Mouse (Mus musculus): ENCODE results near the gene Hemk1.

The Hemk1 gene

GRCm38 (mm10) chr9:107338172-107338883 lies at the start of gene Hemk1:
Gene Hemk1, minus strand, starts transcription at chr9:107338350.
- DNase-seq (ENCODE audit: low spot score in 2 of 2) = peak; percentile 68 to 77

- DNase-seq (ENCODE audit: low spot score in 2 of 2) = no peak
Observed at GRCm38 (mm10) chr9:107387708-107388107, 49.6 kb upstream of the Hemk1 start.

GRCm38 (mm10) chr9:107386722-107387121 lies 48.6 kb upstream of the Hemk1 start:
- DNase-seq (ENCODE audit: low spot score in 2 of 2) = peak in 1 of 2 experiments; percentile 50

- no peak for DNase-seq (ENCODE audit: low spot score in 2 of 2)
Observed at GRCm38 (mm10) chr9:107384396-107384795, 46.2 kb upstream of the Hemk1 start.

- DNase-seq (ENCODE audit: low spot score in 2 of 2) = no peak
Observed at GRCm38 (mm10) chr9:107381723-107382122, 43.6 kb upstream of the Hemk1 start.

GRCm38 (mm10) chr9:107377961-107378512 lies 39.9 kb upstream of the Hemk1 start:
- DNase-seq (ENCODE audit: low spot score in 2 of 2) = no peak

- DNase-seq (ENCODE audit: low spot score in 2 of 2) = no peak
Observed at GRCm38 (mm10) chr9:107375451-107375850, 37.3 kb upstream of the Hemk1 start.

GRCm38 (mm10) chr9:107374623-107375022 lies 36.5 kb upstream of the Hemk1 start:
- peak in 1 of 2 experiments; percentile 21 for DNase-seq (ENCODE audit: low spot score in 2 of 2)

- DNase-seq (ENCODE audit: low spot score in 2 of 2) = no peak
Observed at GRCm38 (mm10) chr9:107372441-107372840, 34.3 kb upstream of the Hemk1 start.

GRCm38 (mm10) chr9:107370106-107370463 lies 31.9 kb upstream of the Hemk1 start:
- DNase-seq (ENCODE audit: low spot score in 2 of 2) = no peak

- no peak for DNase-seq (ENCODE audit: low spot score in 2 of 2)
Observed at GRCm38 (mm10) chr9:107369270-107370105, 31.3 kb upstream of the Hemk1 start.

GRCm38 (mm10) chr9:107368302-107368701 lies 30.2 kb upstream of the Hemk1 start:
- no peak for DNase-seq (ENCODE audit: low spot score in 2 of 2)

GRCm38 (mm10) chr9:107366644-107367043 lies 28.5 kb upstream of the Hemk1 start:
- peak; percentile 8 to 60 for DNase-seq (ENCODE audit: low spot score in 2 of 2)

GRCm38 (mm10) chr9:107360989-107361388 lies 22.8 kb upstream of the Hemk1 start:
- DNase-seq (ENCODE audit: low spot score in 2 of 2) = no peak

- peak; percentile 33 to 69 for DNase-seq (ENCODE audit: low spot score in 2 of 2)
Observed at GRCm38 (mm10) chr9:107357651-107358050, 19.5 kb upstream of the Hemk1 start.

GRCm38 (mm10) chr9:107355870-107356765 lies 18.0 kb upstream of the Hemk1 start:
- peak in 1 of 2 experiments; percentile 50 for DNase-seq (ENCODE audit: low spot score in 2 of 2)

GRCm38 (mm10) chr9:107354826-107355225 lies 16.7 kb upstream of the Hemk1 start:
- DNase-seq (ENCODE audit: low spot score in 2 of 2) = no peak

- DNase-seq (ENCODE audit: low spot score in 2 of 2) = no peak
Observed at GRCm38 (mm10) chr9:107349321-107349720, 11.2 kb upstream of the Hemk1 start.

GRCm38 (mm10) chr9:107347586-107348183 lies 9.5 kb upstream of the Hemk1 start:
- no peak for DNase-seq (ENCODE audit: low spot score in 2 of 2)

GRCm38 (mm10) chr9:107346081-107346480 lies 7.9 kb upstream of the Hemk1 start:
- no peak for DNase-seq (ENCODE audit: low spot score in 2 of 2)

- no peak for DNase-seq (ENCODE audit: low spot score in 2 of 2)
Observed at GRCm38 (mm10) chr9:107344027-107344426, 5.9 kb upstream of the Hemk1 start.

Data from thymus, postnatal 10 days (tissue).